In genomic region chr11:118511851-118512250, GRCm38 (mm10) we compare ENCODE assay signal across 7 mouse cellular contexts. TPM values are rescaled to one million over a fixed set of nuclear protein-coding genes. Genes with fewer than 3 reads are reported as not detected.
DNase-seq lines count a peak whose midpoint lies in the region; ATAC-seq and TF ChIP-seq lines count a peak whose summit lies in the region.

No protein-coding gene starts in this region.

- H3K9me3 ChIP-seq in embryonic facial prominence, embryonic 15.5 days (replicated peaks), result no peaks in the 10 kb centered on the region
- H3K9me3 ChIP-seq in hindbrain, postnatal 0 days (ENCODE audit: low read length), result no peaks in the 10 kb centered on the region

- H3K27me3 ChIP-seq in embryonic facial prominence, embryonic 15.5 days, result peaks cover 14% of the 10 kb centered on the region
- no peaks in the 10 kb centered on the region for H3K27me3 ChIP-seq in hindbrain, postnatal 0 days (ENCODE audit: insufficient read depth, low read length)

- 32% methylated on average over 6 of the region's 6 CpGs for WGBS in embryonic facial prominence, embryonic 15.5 days
- 17% methylated on average over 6 of the region's 6 CpGs for WGBS in hindbrain, postnatal 0 days

- no peaks in the 10 kb centered on the region for H3K36me3 ChIP-seq in embryonic facial prominence, embryonic 15.5 days
- H3K36me3 ChIP-seq in hindbrain, postnatal 0 days (ENCODE audit: insufficient read depth, low read length), result no peaks in the 10 kb centered on the region; the same call in 1 of the 2 replicates

- ATAC-seq in embryonic facial prominence, embryonic 15.5 days (ENCODE audit: insufficient number of reproducible peaks, low FRiP score, low TSS enrichment, low read depth), result peak; percentile 27; the same call in 1 of the 2 replicates
- ATAC-seq in hindbrain, postnatal 0 days, result peak; percentile 14
- ATAC-seq in activated CD4-positive, CD25-positive, alpha-beta regulatory T cell, adult 4 months, result no peak

- H3K27ac ChIP-seq in embryonic facial prominence, embryonic 15.5 days (replicated peaks), result no peak overlapping the region; the same call in 1 of the 2 replicates
- no peak overlapping the region for H3K27ac ChIP-seq in hindbrain, postnatal 0 days

- peak; percentile 74 for DNase-seq in right cerebral cortex, adult 18-20 months
- no peak for DNase-seq in right cerebral cortex, postnatal 25 days
- DNase-seq in hindbrain, postnatal 0 days (ENCODE audit: low spot score), result peak; percentile 73
- peak; percentile 60 to 66 for DNase-seq in left cerebral cortex, adult 18-20 months (ENCODE audit: low spot score in 2 of 2)
- DNase-seq in right cerebral cortex, postnatal 14 days, result peak; percentile 73

- TF ChIP-seq CTCF in hindbrain, postnatal 0 days (IDR thresholded peaks at IDR 0.05; ENCODE audit: low read depth), result no peak

- no peak overlapping the region for H3K4me3 ChIP-seq in embryonic facial prominence, embryonic 15.5 days (replicated peaks)
- H3K4me3 ChIP-seq in hindbrain, postnatal 0 days (ENCODE audit: low read length), result no peak overlapping the region

- peak overlapping the region; percentile 21 for H3K4me2 ChIP-seq in embryonic facial prominence, embryonic 15.5 days (replicated peaks)
- H3K4me2 ChIP-seq in hindbrain, postnatal 0 days (ENCODE audit: low read depth, low read length), result no peak overlapping the region

- peaks cover 41% of the 10 kb centered on the region for H3K4me1 ChIP-seq in embryonic facial prominence, embryonic 15.5 days
- no peaks in the 10 kb centered on the region; the same call in 1 of the 2 replicates for H3K4me1 ChIP-seq in hindbrain, postnatal 0 days (ENCODE audit: insufficient read depth, low read length)

- no peak overlapping the region for H3K9ac ChIP-seq in embryonic facial prominence, embryonic 15.5 days
- H3K9ac ChIP-seq in hindbrain, postnatal 0 days (replicated peaks; ENCODE audit: low read length), result no peak overlapping the region

RNA-seq across cellular contexts. Expression of gene Engase, which starts 35.2 kb away (rescaled TPM):
- polyA plus RNA-seq in embryonic facial prominence, embryonic 15.5 days (2015; fragmentation: Nextera tagmentation; extraction: Ambion mirVana), result 8.6 and 8.7 TPM in 2 replicates
- 9.0 and 20.7 TPM in 2 replicates for total RNA-seq in hindbrain, postnatal 0 days (2014; rRNA removed)
- 6.5 and 7.0 TPM in 2 replicates for polyA plus RNA-seq in hindbrain, postnatal 0 days (2015; fragmentation: Nextera tagmentation; extraction: Ambion mirVana)
- total RNA-seq in left cerebral cortex, adult 18-20 months (2021), result 10 to 100 TPM; 13.3 to 14.1 TPM
- 1 to 10 TPM in 1 of 2 experiments, under 1 TPM in 1; 0.90 to 2.5 TPM for polyA plus RNA-seq in activated CD4-positive, CD25-positive, alpha-beta regulatory T cell, adult 4 months (2017; shearing (Covaris generic))
